Mouse (Mus musculus) heart, postnatal 0 days (tissue): ENCODE results near the gene Gjc3.

Source experiments
- CTCF ChIP-seq: IDR thresholded peaks from 2 replicates; pipeline ENCODE4 v1.5.1; 2016; ENCODE audit warnings: antibody characterized with exemption, control low read depth, low read depth
- EP300 ChIP-seq: IDR thresholded peaks from 2 replicates; pipeline ENCODE4 v1.6.1; 2016; ENCODE audit warnings: antibody characterized with exemption, low read depth

DNA sequence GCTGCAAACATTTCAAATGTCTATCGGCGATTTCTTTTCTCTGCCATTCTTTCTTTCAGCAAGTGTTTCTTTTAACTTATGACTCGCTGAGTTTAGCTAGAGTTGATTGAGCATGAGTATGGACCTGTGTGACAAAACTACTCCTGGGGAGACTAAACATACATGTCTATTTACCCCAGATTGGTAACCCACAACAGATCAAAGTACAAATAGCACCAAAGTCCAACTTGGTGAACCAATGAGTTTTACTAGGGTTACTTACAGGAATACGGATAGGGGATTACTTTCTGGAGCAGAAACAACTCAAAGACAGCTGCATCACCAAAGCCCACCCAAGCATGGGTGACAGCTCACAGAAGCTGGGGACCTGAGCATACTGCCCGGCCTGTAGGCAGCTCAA, 46.5 kb upstream of the Gjc3 start:
- TF ChIP-seq CTCF (no peak), EP300 (no peak)
